Mouse (Mus musculus) embryonic fibroblast, embryonic 13.5 days (primary cell): ENCODE results near the gene Mcm6. TPM values are rescaled to one million over a fixed set of nuclear protein-coding genes. Genes with fewer than 3 reads are reported as not detected.

Experiments
- H3K27ac ChIP-seq: 2 replicates; pipeline ENCODE4 v1.5.1; 2012; ENCODE audit warnings: low read length, control low read depth, inconsistent platforms; ENCODE audit not compliant: insufficient read depth
- H3K4me1 ChIP-seq: 2 replicates; pipeline ENCODE4 v1.6.1; 2011; ENCODE audit warnings: low read length; ENCODE audit not compliant: control insufficient read depth, insufficient read depth
- H3K4me3 ChIP-seq: 2 replicates; pipeline ENCODE4 v1.5.1; 2011; ENCODE audit warnings: mild to moderate bottlenecking, control low read depth, low read length; ENCODE audit not compliant: insufficient read depth
- CTCF ChIP-seq: IDR thresholded peaks from 2 replicates; pipeline ENCODE4 v1.5.1; 2011; ENCODE audit warnings: mild to moderate bottlenecking, control low read depth, low read length, moderate library complexity, borderline replicate concordance; ENCODE audit not compliant: insufficient read depth
- POLR2A ChIP-seq: IDR thresholded peaks from 2 replicates; pipeline ENCODE4 v1.6.1; 2011; ENCODE audit warnings: low read depth, mild to moderate bottlenecking, control low read depth, low read length, moderate library complexity
- polyA plus RNA-seq: library from polyadenylated mRNA; stranded (reverse); fragments of >200 nt; gene quantifications from 2 replicates; pipeline ENCODE4 v1.2.4, GENCODE M21; 2011; ENCODE audit warnings: low read depth; ENCODE audit not compliant: missing spikeins, insufficient read length

Mcm6 gene
- polyA plus RNA-seq, 1 experiment = 91.1 TPM

DNA sequence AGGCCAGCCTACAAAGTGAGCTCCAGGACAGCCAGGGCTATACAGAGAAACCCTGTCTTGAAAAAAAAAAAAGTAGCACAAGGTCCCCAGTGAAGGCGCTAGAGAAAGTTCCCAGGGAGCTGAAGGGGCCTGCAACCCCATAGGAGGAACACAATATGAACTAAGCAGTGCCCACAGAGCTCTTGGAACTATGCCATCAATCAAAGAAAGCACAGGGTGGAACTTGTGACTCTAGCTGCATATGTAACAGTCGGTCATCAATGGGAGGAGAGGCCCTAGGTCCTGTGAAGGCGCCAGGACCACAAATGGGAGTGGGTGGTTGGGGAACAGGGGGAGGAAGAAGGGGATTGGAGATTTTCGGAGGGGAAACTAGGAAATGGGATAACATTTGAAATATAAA, 17.4 kb upstream of the Mcm6 start:
- Histone ChIP-seq H3K4me3 (no peak overlapping the region), H3K27ac (no peak overlapping the region), H3K4me1 (no peaks in the 10 kb centered on the region)
- no peak for TF ChIP-seq POLR2A
- TF ChIP-seq CTCF = no peak

- H3K4me3 ChIP-seq = no peak overlapping the region
- no peak for TF ChIP-seq CTCF
- TF ChIP-seq POLR2A = no peak
- no peak overlapping the region for H3K27ac ChIP-seq
- H3K4me1 ChIP-seq = no peaks in the 10 kb centered on the region
These were observed 12.8 kb upstream of the Mcm6 start for GRCm38 (mm10) chr1:128372143-128372860.

- TF ChIP-seq CTCF (no peak), POLR2A (no peak)
- H3K27ac ChIP-seq = no peak overlapping the region
These were observed 9.4 kb upstream of the Mcm6 start for GRCm38 (mm10) chr1:128368732-128369441.

GRCm38 (mm10) chr1:128360601-128361000, 1.1 kb upstream of the Mcm6 start:
- H3K27ac ChIP-seq = no peak overlapping the region

More at GRCm38 (mm10) chr1:128368732-128369441, 9.4 kb upstream of the Mcm6 start:
- no peaks in the 10 kb centered on the region for H3K4me1 ChIP-seq
- no peak overlapping the region for H3K4me3 ChIP-seq

GRCm38 (mm10) chr1:128358916-128359553, 429 bp downstream of the Mcm6 start:
- Histone ChIP-seq H3K4me3 (peak overlapping the region; percentile 88), H3K27ac (peak overlapping the region; percentile 79), H3K4me1 (no peaks in the 10 kb centered on the region; the same call in 1 of the 2 replicates)
- TF ChIP-seq CTCF = no peak
- TF ChIP-seq POLR2A = peak; percentile 62; the same call in 1 of the 2 replicates

More at GRCm38 (mm10) chr1:128360601-128361000, 1.1 kb upstream of the Mcm6 start:
- Histone ChIP-seq H3K4me3 (no peak overlapping the region), H3K4me1 (no peaks in the 10 kb centered on the region; the same call in 1 of the 2 replicates)
- TF ChIP-seq CTCF (no peak), POLR2A (no peak)

DNA sequence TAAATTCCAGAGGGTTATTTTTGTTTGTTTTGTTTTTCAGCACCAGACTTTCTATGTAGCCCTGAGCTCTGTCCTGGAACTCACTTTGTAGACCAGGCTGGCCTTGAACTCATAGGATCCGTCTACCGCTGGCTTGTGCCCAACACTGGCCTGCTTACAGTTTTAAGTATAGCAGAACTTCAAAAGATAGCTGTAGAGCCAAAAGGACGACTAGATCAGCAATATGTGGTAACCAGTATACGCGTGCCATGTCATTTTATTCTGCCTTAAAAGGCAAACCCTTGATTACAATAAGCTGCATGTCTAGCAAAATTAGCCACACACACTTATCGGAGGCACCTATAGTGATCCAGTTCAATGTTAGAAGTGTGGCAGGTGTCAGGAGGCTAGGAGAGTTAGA, 1.2 kb downstream of the Mcm6 start:
- H3K4me3 ChIP-seq = peak overlapping the region; percentile 88
- TF ChIP-seq CTCF (no peak), POLR2A (no peak)
- no peaks in the 10 kb centered on the region; the same call in 1 of the 2 replicates for H3K4me1 ChIP-seq
- H3K27ac ChIP-seq = peak overlapping the region; percentile 55; the same call in 1 of the 2 replicates

- Histone ChIP-seq H3K4me3 (peak overlapping the region; percentile 88; the same call in 1 of the 2 replicates), H3K27ac (peak overlapping the region; percentile 55), H3K4me1 (no peaks in the 10 kb centered on the region; the same call in 1 of the 2 replicates)
- TF ChIP-seq POLR2A (no peak), CTCF (no peak)
These were observed 2.0 kb downstream of the Mcm6 start for GRCm38 (mm10) chr1:128357452-128357851.

DNA sequence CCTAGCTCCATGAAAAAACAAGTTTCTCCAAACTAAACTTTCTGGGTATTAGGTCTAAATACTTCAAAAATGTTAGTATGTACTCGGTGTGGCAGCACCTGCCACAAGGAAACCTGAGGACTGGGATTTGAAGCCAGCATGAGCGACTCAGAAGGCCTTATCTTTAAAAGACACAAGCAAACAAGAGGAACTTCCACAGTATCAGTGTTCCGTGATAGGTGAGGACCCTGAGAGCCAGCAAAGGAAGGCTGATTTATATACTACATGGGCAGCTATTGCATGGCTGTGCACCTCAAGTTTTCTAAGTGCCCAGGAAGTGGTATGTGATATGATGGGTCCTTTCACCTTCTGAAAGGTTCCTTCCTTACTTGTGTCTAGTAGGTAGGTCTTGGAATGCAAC, 6.4 kb downstream of the Mcm6 start:
- Histone ChIP-seq H3K4me1 (no peaks in the 10 kb centered on the region), H3K4me3 (no peak overlapping the region), H3K27ac (no peak overlapping the region)
- TF ChIP-seq CTCF = no peak

- TF ChIP-seq CTCF (no peak), POLR2A (no peak)
- no peak overlapping the region for H3K27ac ChIP-seq
- no peak overlapping the region for H3K4me3 ChIP-seq
- H3K4me1 ChIP-seq = no peaks in the 10 kb centered on the region
These were observed 15.2 kb downstream of the Mcm6 start for GRCm38 (mm10) chr1:128344232-128344631.
